Mouse (Mus musculus) bone marrow macrophage, adult 2 months (primary cell): ENCODE measurements around the gene Cdk5r1.

Experiments
- CTCF ChIP-seq: IDR thresholded peaks from 2 replicates; pipeline ENCODE4 v1.5.1; 2012; ENCODE audit warnings: low read depth, mild to moderate bottlenecking, low read length, moderate library complexity
- POLR2A ChIP-seq: IDR thresholded peaks from 2 replicates; pipeline ENCODE4 v1.6.1; 2012; ENCODE audit warnings: mild to moderate bottlenecking, low read depth, low read length, borderline replicate concordance

DNA sequence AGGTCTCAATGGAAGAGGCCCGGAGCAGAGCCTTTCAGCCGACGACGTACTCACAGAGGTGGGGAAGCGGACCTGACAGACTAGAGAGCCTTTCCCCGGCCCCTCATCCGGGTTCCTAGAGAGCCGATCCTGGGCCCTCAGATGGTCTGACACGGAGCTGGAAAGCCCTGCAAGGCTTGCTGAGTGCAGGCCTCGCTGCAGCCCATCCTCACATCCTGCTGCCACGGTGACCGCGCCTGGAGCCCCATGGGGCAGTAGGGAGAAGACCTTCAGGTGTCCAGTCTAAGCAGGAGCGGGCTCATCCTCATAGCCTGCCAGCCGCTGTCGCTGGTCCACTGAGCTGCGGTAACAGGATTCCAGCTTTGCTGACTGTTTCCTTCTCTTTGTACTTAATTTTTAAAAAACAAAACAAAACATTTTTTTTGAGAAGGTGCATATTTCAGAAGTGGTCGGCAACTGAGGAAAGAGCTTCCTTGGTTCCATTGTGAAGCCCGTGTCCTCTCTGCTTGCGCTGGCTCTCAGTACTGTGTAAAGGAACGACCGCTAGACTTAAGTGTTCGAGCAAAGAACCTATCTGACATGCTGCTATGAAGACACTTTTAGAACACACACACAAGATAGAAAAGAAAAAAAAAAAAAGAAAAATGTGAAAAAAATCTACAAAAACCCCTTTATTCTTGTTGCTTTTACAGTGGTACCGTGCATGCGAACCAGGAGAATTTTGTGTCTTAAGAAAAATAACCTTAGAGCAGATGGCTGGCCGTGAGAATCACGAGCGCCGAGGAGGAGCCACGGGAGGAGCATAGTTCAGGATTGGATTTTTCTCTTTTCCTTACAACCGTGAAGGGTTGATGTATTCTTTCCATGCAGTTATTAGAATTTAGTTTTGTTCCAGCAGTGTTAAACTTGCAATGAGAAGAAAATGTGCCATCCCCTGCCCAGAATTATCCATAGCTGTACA lies 3.4 kb downstream of the Cdk5r1 start:
- TF ChIP-seq POLR2A = no peak
- no peak for TF ChIP-seq CTCF
